Mouse (Mus musculus): ENCODE results near the gene Zfp39. TPM values are rescaled to one million over a fixed set of nuclear protein-coding genes. Genes with fewer than 3 reads are reported as not detected.

Gene Zfp39
- total RNA-seq (2012; rRNA removed): 5.7 and 7.0 TPM in 2 replicates
- total RNA-seq (2014; rRNA removed): 6.2 and 6.8 TPM in 2 replicates
- polyA plus RNA-seq (2012; ENCODE audit: insufficient read length, low read depth): 5.8 and 6.7 TPM in 2 replicates

- peaks cover 4% of the 10 kb centered on the region; the same call in 1 of the 2 replicates for H3K79me2 ChIP-seq (replicated peaks; ENCODE audit: control insufficient read depth, extremely low read depth, insufficient read depth, poor library complexity, severe bottlenecking)
- H3K4me3 ChIP-seq (replicated peaks in 1 of 3; ENCODE audit: low read depth in 2 of 3, low read length in 2 of 3, poor library complexity in 1 of 3): peak within 1 kb of the TSS; percentile 62 to 91 (median 82)
- dilution Hi-C loops (cut with MboI; ENCODE audit: extremely low pct_ligation_motif_present, extremely low pct_unique_long_range_greater_than_20kb, low sequenced_read_pairs) (no loop called here), in situ Hi-C loops (cut with MboI; ENCODE audit: low pct_ligation_motif_present, low pct_unique_long_range_greater_than_20kb, low sequenced_read_pairs) (no loop called here)
- peaks cover 5% of the 10 kb centered on the region for H3K27me3 ChIP-seq (replicated peaks)
- peak within 1 kb of the TSS; percentile 16 for H3K27ac ChIP-seq (ENCODE audit: insufficient read depth, low read depth)
- peak within 1 kb of the TSS; percentile 49 for H3K4me2 ChIP-seq (ENCODE audit: insufficient read depth, low read depth, poor library complexity, severe bottlenecking)
- peaks cover 17 to 32% of the 10 kb centered on the region in 2 experiments for H3K36me3 ChIP-seq (replicated peaks in 1 of 2; ENCODE audit: control insufficient read depth in 1 of 2, insufficient read depth in 1 of 2, low read length in 1 of 2)
- H3K9me3 ChIP-seq (replicated peaks; ENCODE audit: low read length): no peaks in the 10 kb centered on the region
- H3K9ac ChIP-seq (ENCODE audit: insufficient read depth, low read depth): peak within 1 kb of the TSS; percentile 85
- peak; percentile 95 for DNase-seq (ENCODE audit: extremely low read depth)
- H3K4me1 ChIP-seq (ENCODE audit: control insufficient read depth in 1 of 2, insufficient read depth in 2 of 2): peaks cover 9 to 32% of the 10 kb centered on the region in 2 experiments
- TF ChIP-seq ZNF384 (IDR thresholded peaks at IDR 0.05; ENCODE audit: low read depth, low read length) (no peak), ETS1 (conservative IDR thresholded peaks at IDR 0.05; ENCODE audit: low read depth, low read length) (no peak), MAFK (IDR thresholded peaks at IDR 0.05; ENCODE audit: insufficient replicate concordance, low read length) (no peak; the same call in 1 of the 2 replicates), NRF1 (IDR thresholded peaks at IDR 0.05; ENCODE audit: low read depth, low read length) (peak; percentile 43), EP300 (IDR thresholded peaks at IDR 0.05; ENCODE audit: low read length) (no peak), IRF4 (IDR thresholded peaks at IDR 0.05; ENCODE audit: low read depth, low read length) (0 out of 2 replicates have a peak, but pooled peaks have one; percentile 53), CHD2 (IDR thresholded peaks at IDR 0.05; ENCODE audit: low read length) (peak; percentile 92), MXI1 (IDR thresholded peaks at IDR 0.05; ENCODE audit: low read depth, low read length) (0 out of 2 replicates have a peak, but pooled peaks have one; percentile 40), ZC3H11A (IDR thresholded peaks at IDR 0.05; ENCODE audit: low read depth, low read length) (no peak), TCF12 (IDR thresholded peaks at IDR 0.05; ENCODE audit: low read depth, low read length) (peak; percentile 78), USF2 (conservative IDR thresholded peaks at IDR 0.05; ENCODE audit: low read depth, low read length) (no peak), KAT2A (IDR thresholded peaks at IDR 0.05; ENCODE audit: insufficient replicate concordance, low read length) (0 out of 2 replicates have a peak, but pooled peaks have one; percentile 22), ZMIZ1 (IDR thresholded peaks at IDR 0.05; ENCODE audit: low read depth, low read length) (peak; percentile 85), POLR2A (IDR thresholded peaks at IDR 0.05; ENCODE audit: low read depth, low read length) (peak; percentile 96), ZKSCAN1 (IDR thresholded peaks at IDR 0.05; ENCODE audit: borderline replicate concordance, low read depth, low read length) (no peak), BHLHE40 (IDR thresholded peaks at IDR 0.05; ENCODE audit: low read depth, low read length) (peak; percentile 65), E2F4 (IDR thresholded peaks at IDR 0.05; ENCODE audit: insufficient replicate concordance, low read depth, low read length) (peak; percentile 82; the same call in 1 of the 2 replicates), RCOR1 (conservative IDR thresholded peaks at IDR 0.05; ENCODE audit: low read depth, low read length) (no peak; the same call in 1 of the 2 replicates), TBP (conservative IDR thresholded peaks at IDR 0.05; ENCODE audit: low read depth, low read length) (peak; percentile 79), USF1 (IDR thresholded peaks at IDR 0.05; ENCODE audit: low read depth, low read length) (no peak), PAX5 (IDR thresholded peaks at IDR 0.05; ENCODE audit: low read length) (no peak), NELFE (IDR thresholded peaks at IDR 0.05; ENCODE audit: low read depth, low read length) (peak; percentile 79), SIN3A (IDR thresholded peaks at IDR 0.05; ENCODE audit: low read length) (no peak; the same call in 1 of the 2 replicates), POLR2AphosphoS2 (IDR thresholded peaks at IDR 0.05; ENCODE audit: low read depth, low read length) (peak; percentile 82; the same call in 1 of the 2 replicates), JUND (conservative IDR thresholded peaks at IDR 0.05; ENCODE audit: low read depth, low read length) (no peak), ELF1 (IDR thresholded peaks at IDR 0.05; ENCODE audit: low read depth, low read length) (peak; percentile 43; the same call in 1 of the 2 replicates), HCFC1 (IDR thresholded peaks at IDR 0.05; ENCODE audit: low read depth, low read length) (no peak; the same call in 1 of the 2 replicates), CHD1 (IDR thresholded peaks at IDR 0.05; ENCODE audit: low read depth, low read length) (no peak), GABPA (IDR thresholded peaks at IDR 0.05; ENCODE audit: insufficient replicate concordance, low read depth, low read length) (no peak), MEF2A (IDR thresholded peaks at IDR 0.05; ENCODE audit: borderline replicate concordance, low read depth, low read length) (0 out of 2 replicates have a peak, but pooled peaks have one; percentile 30), SMC3 (IDR thresholded peaks at IDR 0.05; ENCODE audit: low read depth, low read length) (no peak), MAZ (IDR thresholded peaks at IDR 0.05; ENCODE audit: low read depth, low read length) (peak; percentile 78), RAD21 (IDR thresholded peaks at IDR 0.05; ENCODE audit: low read depth, low read length) (no peak), UBTF (IDR thresholded peaks at IDR 0.05; ENCODE audit: low read depth, low read length) (no peak), JUN (IDR thresholded peaks at IDR 0.05; ENCODE audit: insufficient read depth, low read depth, low read length) (no peak), MAX (IDR thresholded peaks at IDR 0.05; ENCODE audit: low read length) (peak; percentile 68)
Observed at GRCm38 (mm10) chr11:58903511-58904409, at the start of gene Zfp39. Gene Zfp39, minus strand, starts transcription at chr11:58904225.

Data from CH12.LX (cell line).